Mouse (Mus musculus) liver, postnatal 0 days (tissue): ENCODE results near the gene Mier2.

Experiments
- CTCF ChIP-seq: sonication (generic); IDR thresholded peaks from 2 replicates; pipeline ENCODE4 v1.5.1; 2016; ENCODE audit warnings: antibody characterized with exemption, low read depth
- EP300 ChIP-seq: IDR thresholded peaks from 2 replicates; pipeline ENCODE4 v1.6.1; 2016; ENCODE audit warnings: antibody characterized with exemption, low read depth, mild to moderate bottlenecking

GRCm38 (mm10) chr10:79531593-79531992, 23.4 kb downstream of the Mier2 start:
- TF ChIP-seq CTCF: no peak
- TF ChIP-seq EP300: no peak
